Mouse (Mus musculus): ENCODE results near the gene Dip2b. TPM values are rescaled to one million over a fixed set of nuclear protein-coding genes. Genes with fewer than 3 reads are reported as not detected.

The Dip2b gene
- total RNA-seq, 1 experiment from 2014 or later = 43.8 TPM

- peak; percentile 47; the same call in 1 of the 2 replicates for ATAC-seq (ENCODE audit: extremely low read depth, insufficient number of reproducible peaks, low FRiP score, poor library complexity, severe bottlenecking)
Observed at GRCm38 (mm10) chr15:100186882-100187672, 148.6 kb downstream of the Dip2b start.

- no peak for ATAC-seq (ENCODE audit: extremely low read depth, insufficient number of reproducible peaks, low FRiP score, poor library complexity, severe bottlenecking)
Observed at GRCm38 (mm10) chr15:100188542-100188941, 150.1 kb downstream of the Dip2b start.

- ATAC-seq (ENCODE audit: extremely low read depth, insufficient number of reproducible peaks, low FRiP score, poor library complexity, severe bottlenecking) = no peak
Observed at GRCm38 (mm10) chr15:100188962-100189404, 150.5 kb downstream of the Dip2b start.

GRCm38 (mm10) chr15:100190083-100190482, 151.6 kb downstream of the Dip2b start:
- ATAC-seq (ENCODE audit: extremely low read depth, insufficient number of reproducible peaks, low FRiP score, poor library complexity, severe bottlenecking) = no peak

GRCm38 (mm10) chr15:100198983-100199745, 160.7 kb downstream of the Dip2b start:
- ATAC-seq (ENCODE audit: extremely low read depth, insufficient number of reproducible peaks, low FRiP score, poor library complexity, severe bottlenecking) = no peak

GRCm38 (mm10) chr15:100199790-100200189, 161.3 kb downstream of the Dip2b start:
- no peak for ATAC-seq (ENCODE audit: extremely low read depth, insufficient number of reproducible peaks, low FRiP score, poor library complexity, severe bottlenecking)

- no peak for ATAC-seq (ENCODE audit: extremely low read depth, insufficient number of reproducible peaks, low FRiP score, poor library complexity, severe bottlenecking)
Observed at GRCm38 (mm10) chr15:100201806-100202205, 163.3 kb downstream of the Dip2b start.

GRCm38 (mm10) chr15:100202431-100203015, 164.1 kb downstream of the Dip2b start:
- ATAC-seq (ENCODE audit: extremely low read depth, insufficient number of reproducible peaks, low FRiP score, poor library complexity, severe bottlenecking) = no peak

- ATAC-seq (ENCODE audit: extremely low read depth, insufficient number of reproducible peaks, low FRiP score, poor library complexity, severe bottlenecking) = peak; percentile 90
Observed at GRCm38 (mm10) chr15:100204574-100204973, 166.1 kb downstream of the Dip2b start.

GRCm38 (mm10) chr15:100210013-100210412, 171.5 kb downstream of the Dip2b start:
- no peak for ATAC-seq (ENCODE audit: extremely low read depth, insufficient number of reproducible peaks, low FRiP score, poor library complexity, severe bottlenecking)

- no peak for ATAC-seq (ENCODE audit: extremely low read depth, insufficient number of reproducible peaks, low FRiP score, poor library complexity, severe bottlenecking)
Observed at GRCm38 (mm10) chr15:100213339-100213738, 174.9 kb downstream of the Dip2b start.

GRCm38 (mm10) chr15:100215092-100215491, 176.6 kb downstream of the Dip2b start:
- ATAC-seq (ENCODE audit: extremely low read depth, insufficient number of reproducible peaks, low FRiP score, poor library complexity, severe bottlenecking) = peak; percentile 36; the same call in 1 of the 2 replicates

GRCm38 (mm10) chr15:100216173-100216572, 177.7 kb downstream of the Dip2b start:
- ATAC-seq (ENCODE audit: extremely low read depth, insufficient number of reproducible peaks, low FRiP score, poor library complexity, severe bottlenecking) = peak; percentile 84

GRCm38 (mm10) chr15:100218018-100218417, 179.6 kb downstream of the Dip2b start:
- ATAC-seq (ENCODE audit: extremely low read depth, insufficient number of reproducible peaks, low FRiP score, poor library complexity, severe bottlenecking) = no peak

- ATAC-seq (ENCODE audit: extremely low read depth, insufficient number of reproducible peaks, low FRiP score, poor library complexity, severe bottlenecking) = no peak
Observed at GRCm38 (mm10) chr15:100219396-100219795, 180.9 kb downstream of the Dip2b start.

GRCm38 (mm10) chr15:100220916-100221315, 182.5 kb downstream of the Dip2b start:
- no peak for ATAC-seq (ENCODE audit: extremely low read depth, insufficient number of reproducible peaks, low FRiP score, poor library complexity, severe bottlenecking)

GRCm38 (mm10) chr15:100225381-100225780, 186.9 kb downstream of the Dip2b start:
- no peak for ATAC-seq (ENCODE audit: extremely low read depth, insufficient number of reproducible peaks, low FRiP score, poor library complexity, severe bottlenecking)

- no peak for ATAC-seq (ENCODE audit: extremely low read depth, insufficient number of reproducible peaks, low FRiP score, poor library complexity, severe bottlenecking)
Observed at GRCm38 (mm10) chr15:100225891-100226290, 187.4 kb downstream of the Dip2b start.

GRCm38 (mm10) chr15:100227031-100227662, 188.7 kb downstream of the Dip2b start:
- ATAC-seq (ENCODE audit: extremely low read depth, insufficient number of reproducible peaks, low FRiP score, poor library complexity, severe bottlenecking) = peak; percentile 31; the same call in 1 of the 2 replicates
